Mouse (Mus musculus) kidney, embryonic 15.5 days (tissue): ENCODE measurements around the gene Ccnt1. TPM values are rescaled to one million over a fixed set of nuclear protein-coding genes. Genes with fewer than 3 reads are reported as not detected.

Experiments used
- ATAC-seq: fragments of 200-750 bp; cut with Nextera tagmentation; replicated peaks from 2 replicates; pipeline ENCODE4 v1.8.0; 2017; ENCODE audit warnings: moderate TSS enrichment; ENCODE audit not compliant: low FRiP score
- H3K27ac ChIP-seq: fragments of 300-500 bp; sonication (generic); 2 replicates; pipeline ENCODE4 v1.5.1; 2015; ENCODE audit warnings: mild to moderate bottlenecking, inconsistent platforms
- H3K27me3 ChIP-seq: fragments of 300-500 bp; sonication (generic); 2 replicates; pipeline ENCODE4 v1.6.1; 2015; ENCODE audit warnings: inconsistent platforms
- H3K36me3 ChIP-seq: fragments of 300-500 bp; sonication (generic); 2 replicates; pipeline ENCODE4 v1.6.1; 2015; ENCODE audit warnings: inconsistent platforms
- H3K4me1 ChIP-seq: fragments of 300-500 bp; sonication (generic); 2 replicates; pipeline ENCODE4 v1.6.1; 2015; ENCODE audit warnings: inconsistent platforms
- H3K4me2 ChIP-seq: fragments of 300-500 bp; sonication (generic); 2 replicates; pipeline ENCODE4 v1.6.1; 2015; ENCODE audit warnings: moderate library complexity, mild to moderate bottlenecking, inconsistent platforms
- H3K4me3 ChIP-seq: fragments of 300-500 bp; sonication (generic); replicated peaks from 2 replicates; pipeline ENCODE4 v1.5.1; 2015; ENCODE audit warnings: mild to moderate bottlenecking, inconsistent platforms
- H3K9ac ChIP-seq: fragments of 300-500 bp; sonication (generic); 2 replicates; pipeline ENCODE4 v1.6.1; 2015; ENCODE audit warnings: mild to moderate bottlenecking, inconsistent platforms
- H3K9me3 ChIP-seq: fragments of 300-500 bp; sonication (generic); replicated peaks from 2 replicates; pipeline ENCODE4 v1.6.1; 2016; ENCODE audit warnings: inconsistent platforms
- WGBS: fragments of 180-500 bp; shearing (Covaris S2); methylation state at CpG from one replicate; pipeline ENCODE4 v1.1.7; 2015; ENCODE audit warnings: mixed read lengths; 5-methylcytosine and 5-hydroxymethylcytosine counted together
- microRNA-seq: library from miRNA; unstranded; fragments of <30 nt; microRNA quantifications from one replicate; pipeline ENCODE4, GENCODE M21; 2016
- polyA plus RNA-seq: library from polyadenylated mRNA; unstranded; fragments of >200 nt; fragmentation: Nextera tagmentation; extraction: Ambion mirVana; gene quantifications from 2 replicates; pipeline ENCODE4 v1.2.1, GENCODE M21; 2015

Ccnt1 gene
- polyA plus RNA-seq, 1 experiment from 2014 or later, result 66.4 TPM

DNA sequence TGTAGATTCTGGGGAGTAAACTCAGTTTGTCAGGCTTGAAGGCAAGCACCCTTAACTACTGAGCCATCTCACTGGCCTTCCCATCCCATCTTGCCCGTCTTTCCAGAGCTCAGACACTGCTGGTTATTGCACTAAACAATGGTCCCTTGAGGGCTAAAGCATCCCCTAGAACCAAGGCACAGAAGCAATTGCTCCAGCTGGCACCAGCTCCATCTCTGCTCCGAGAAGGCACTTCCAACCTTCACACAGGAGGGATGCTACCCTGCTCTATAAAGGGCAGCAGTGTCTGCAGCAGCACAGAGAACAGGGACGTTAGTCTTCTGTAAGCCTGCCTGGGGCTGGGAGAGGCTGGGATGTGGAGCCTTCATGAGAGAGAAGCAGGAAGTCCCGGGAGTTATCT is 78.6 kb downstream of the Ccnt1 start, which contains the start of gene Olfr279:
Gene Olfr279 (plus strand): TSS at position 301 of the 400 bp plus-strand sequence.
- H3K4me3 ChIP-seq, result no peak within 1 kb of the TSS
- H3K27me3 ChIP-seq, result no peaks in the 10 kb centered on the region
- WGBS, result 65% methylated on average over 4 of the region's 4 CpGs
- H3K36me3 ChIP-seq, result no peaks in the 10 kb centered on the region
- no peaks in the 10 kb centered on the region for H3K4me1 ChIP-seq
- no peaks in the 10 kb centered on the region for H3K9me3 ChIP-seq
- no peak for ATAC-seq
- no peak within 1 kb of the TSS for H3K9ac ChIP-seq
- H3K4me2 ChIP-seq, result no peak within 1 kb of the TSS
- no peak within 1 kb of the TSS for H3K27ac ChIP-seq

GRCm38 (mm10) chr15:98491332-98491731 is 79.4 kb downstream of the Ccnt1 start:
- no peak for ATAC-seq
- no peaks in the 10 kb centered on the region for H3K36me3 ChIP-seq
- WGBS, result 72% methylated on average over 2 of the region's 2 CpGs
- H3K4me3 ChIP-seq, result no peak overlapping the region
- H3K4me2 ChIP-seq, result no peak overlapping the region
- H3K9ac ChIP-seq, result no peak overlapping the region
- no peaks in the 10 kb centered on the region for H3K4me1 ChIP-seq
- no peaks in the 10 kb centered on the region for H3K9me3 ChIP-seq
- H3K27me3 ChIP-seq, result no peaks in the 10 kb centered on the region
- H3K27ac ChIP-seq, result no peak overlapping the region

Small RNA genes within 50 kb of the gene (microRNA-seq; reads per million reads assigned to microRNA genes)
- gene Mir1291, result not detected

Other genes with a start within 250 kb of the Ccnt1 start
- not detected in 2 replicates for gene Olfr284, start 229.9 kb downstream of the Ccnt1 start, polyA plus RNA-seq
- not detected in 2 replicates for gene Olfr283, start 190.0 kb downstream of the Ccnt1 start, polyA plus RNA-seq
- gene Olfr282, start 139.7 kb downstream of the Ccnt1 start, polyA plus RNA-seq, result not detected in 2 replicates
- not detected in 2 replicates for gene Olfr281, start 118.3 kb downstream of the Ccnt1 start, polyA plus RNA-seq
- not detected in 2 replicates for gene OR5BS1P, start 101.0 kb downstream of the Ccnt1 start, polyA plus RNA-seq
- gene Lalba, start 88.2 kb downstream of the Ccnt1 start, polyA plus RNA-seq, result 0.22 TPM in 1 of 2 replicates, not detected in the other
- not detected in 2 replicates for gene Olfr279, start 78.5 kb downstream of the Ccnt1 start, polyA plus RNA-seq
- 115 and 121 TPM in 2 replicates for gene Kansl2, start 36.7 kb downstream of the Ccnt1 start, polyA plus RNA-seq
- gene 4930415O20Rik, start 81 bp upstream of the Ccnt1 start, polyA plus RNA-seq, result 0.76 TPM in 1 of 2 replicates, not detected in the other
- 23.6 and 25.4 TPM in 2 replicates for gene Adcy6, start 39.2 kb upstream of the Ccnt1 start, polyA plus RNA-seq
- gene Cacnb3, start 59.9 kb upstream of the Ccnt1 start, polyA plus RNA-seq, result 29.8 and 36.6 TPM in 2 replicates
- gene Ddx23, start 92.0 kb upstream of the Ccnt1 start, polyA plus RNA-seq, result 23.1 and 23.7 TPM in 2 replicates
- gene Rnd1, start 106.5 kb upstream of the Ccnt1 start, polyA plus RNA-seq, result 0.62 and 0.99 TPM in 2 replicates
- 0.73 and 1.1 TPM in 2 replicates for gene Ccdc65, start 137.3 kb upstream of the Ccnt1 start, polyA plus RNA-seq
- 40.3 and 40.5 TPM in 2 replicates for gene Fkbp11, start 157.3 kb upstream of the Ccnt1 start, polyA plus RNA-seq
- gene Arf3, start 192.3 kb upstream of the Ccnt1 start, polyA plus RNA-seq, result 51.9 and 55.6 TPM in 2 replicates
- gene Wnt10b, start 207.2 kb upstream of the Ccnt1 start, polyA plus RNA-seq, result 0.12 and 0.31 TPM in 2 replicates
- gene Wnt1, start 218.9 kb upstream of the Ccnt1 start, polyA plus RNA-seq, result 0.06 TPM in 1 of 2 replicates, not detected in the other
- 2.9 and 3.2 TPM in 2 replicates for gene Ddn, start 238.6 kb upstream of the Ccnt1 start, polyA plus RNA-seq